Mouse (Mus musculus) CH12.LX (cell line): Measurements from ENCODE around the gene Spdye4c. TPM values are rescaled to one million over a fixed set of nuclear protein-coding genes. Genes with fewer than 3 reads are reported as not detected.

ENCODE experiments used
- DNase-seq: peaks from one replicate; pipeline ENCODE4 v3.0.0-alpha.2; 2013; ENCODE audit errors: extremely low read depth
- H3K27ac ChIP-seq: 2 replicates; pipeline ENCODE4 v1.5.1; 2012; ENCODE audit warnings: low read depth, mild to moderate bottlenecking, control low read depth, moderate library complexity; ENCODE audit not compliant: insufficient read depth
- H3K27me3 ChIP-seq: replicated peaks from 2 replicates; pipeline ENCODE3; 2012; ENCODE audit warnings: inconsistent platforms
- H3K36me3 ChIP-seq, 2 experiments: replicated peaks in 1 of 2; 2 replicates each; pipeline versions ENCODE3 to v1.6.1; 2012; ENCODE audit warnings: inconsistent platforms in 1 of 2, low read length in 1 of 2, mild to moderate bottlenecking in 1 of 2, mixed read lengths in 1 of 2, moderate library complexity in 1 of 2; ENCODE audit not compliant: control insufficient read depth in 1 of 2, insufficient read depth in 1 of 2
- H3K4me1 ChIP-seq, 2 experiments: 2 replicates each; pipeline ENCODE4 v1.6.1; 2012; ENCODE audit warnings: inconsistent platforms in 1 of 2, moderate library complexity in 1 of 2; ENCODE audit not compliant: insufficient read depth in 2 of 2, control insufficient read depth in 1 of 2
- H3K4me2 ChIP-seq: 2 replicates; pipeline ENCODE4 v1.6.1; 2012; ENCODE audit warnings: low read depth, mild to moderate bottlenecking, control low read depth; ENCODE audit not compliant: poor library complexity, insufficient read depth, severe bottlenecking
- H3K4me3 ChIP-seq, 3 experiments: fragments of 150-350 bp in 1 of 3; sonication (generic) in 1 of 3; replicated peaks in 1 of 3; 2 replicates each; pipeline versions ENCODE3 to v1.5.1; 2011 to 2012; ENCODE audit warnings: low read depth in 2 of 3, low read length in 2 of 3, mild to moderate bottlenecking in 2 of 3, moderate library complexity in 2 of 3, control low read depth in 1 of 3, improper control_type of control experiment in 1 of 3, inconsistent platforms in 1 of 3, mixed read lengths in 1 of 3; ENCODE audit not compliant: poor library complexity in 1 of 3
- H3K79me2 ChIP-seq: replicated peaks from 2 replicates; pipeline ENCODE4 v1.6.1; 2012; ENCODE audit warnings: mild to moderate bottlenecking, moderate library complexity; ENCODE audit not compliant: control insufficient read depth, poor library complexity, insufficient read depth, severe bottlenecking; ENCODE audit errors: extremely low read depth
- H3K9ac ChIP-seq: 2 replicates; pipeline ENCODE4 v1.6.1; 2012; ENCODE audit warnings: low read depth, mild to moderate bottlenecking, control low read depth, moderate library complexity; ENCODE audit not compliant: insufficient read depth
- H3K9me3 ChIP-seq: replicated peaks from 2 replicates; pipeline ENCODE3; 2012; ENCODE audit warnings: low read length, inconsistent platforms, mixed read lengths
- BHLHE40 ChIP-seq: IDR thresholded peaks from 2 replicates; pipeline ENCODE4 v1.6.1; 2011; ENCODE audit warnings: mild to moderate bottlenecking, low read depth, low read length, improper control_type of control experiment
- CHD2 ChIP-seq: IDR thresholded peaks from 2 replicates; pipeline ENCODE4 v1.6.1; 2011; ENCODE audit warnings: low read length, improper control_type of control experiment
- CTCF ChIP-seq, 2 experiments: IDR thresholded peaks in 1 of 2; conservative IDR thresholded peaks in 1 of 2; 2 replicates each; pipeline ENCODE4 v1.5.1; 2011 to 2012; ENCODE audit warnings: low read depth in 2 of 2, low read length in 2 of 2, improper control_type of control experiment in 1 of 2, inconsistent platforms in 1 of 2, mild to moderate bottlenecking in 1 of 2, moderate library complexity in 1 of 2
- ELF1 ChIP-seq: IDR thresholded peaks from 2 replicates; pipeline ENCODE4 v1.6.1; 2014; ENCODE audit warnings: low read depth, mild to moderate bottlenecking, inconsistent platforms, low read length, improper control_type of control experiment
- EP300 ChIP-seq: IDR thresholded peaks from 2 replicates; pipeline ENCODE4 v1.6.1; 2011; ENCODE audit warnings: low read length, improper control_type of control experiment
- IRF4 ChIP-seq: IDR thresholded peaks from 2 replicates; pipeline ENCODE4 v1.6.1; 2014; ENCODE audit warnings: low read depth, mild to moderate bottlenecking, inconsistent platforms, low read length, improper control_type of control experiment
- KAT2A ChIP-seq: IDR thresholded peaks from 2 replicates; pipeline ENCODE4 v1.6.1; 2012; ENCODE audit warnings: low read length, improper control_type of control experiment, inconsistent platforms; ENCODE audit not compliant: insufficient replicate concordance
- MAX ChIP-seq: IDR thresholded peaks from 2 replicates; pipeline ENCODE4 v1.6.1; 2011; ENCODE audit warnings: low read length, improper control_type of control experiment
- MAZ ChIP-seq: IDR thresholded peaks from 2 replicates; pipeline ENCODE4 v1.6.1; 2012; ENCODE audit warnings: low read depth, mild to moderate bottlenecking, inconsistent platforms, low read length, improper control_type of control experiment, moderate library complexity
- MEF2A ChIP-seq: IDR thresholded peaks from 2 replicates; pipeline ENCODE4 v1.6.1; 2014; ENCODE audit warnings: low read depth, mild to moderate bottlenecking, inconsistent platforms, low read length, improper control_type of control experiment, borderline replicate concordance
- MXI1 ChIP-seq: IDR thresholded peaks from 2 replicates; pipeline ENCODE4 v1.6.1; 2011; ENCODE audit warnings: mild to moderate bottlenecking, low read depth, low read length, improper control_type of control experiment
- SMC3 ChIP-seq: IDR thresholded peaks from 2 replicates; pipeline ENCODE4 v1.6.1; 2011; ENCODE audit warnings: low read depth, low read length, improper control_type of control experiment
- UBTF ChIP-seq: IDR thresholded peaks from 2 replicates; pipeline ENCODE4 v1.6.1; 2012; ENCODE audit warnings: low read depth, mild to moderate bottlenecking, inconsistent platforms, low read length, improper control_type of control experiment, moderate library complexity
- USF1 ChIP-seq: IDR thresholded peaks from 2 replicates; pipeline ENCODE4 v1.6.1; 2014; ENCODE audit warnings: low read depth, mild to moderate bottlenecking, inconsistent platforms, low read length, improper control_type of control experiment
- USF2 ChIP-seq: conservative IDR thresholded peaks from 2 replicates; pipeline ENCODE4 v1.6.1; 2011; ENCODE audit warnings: low read depth, low read length, improper control_type of control experiment
- ZC3H11A ChIP-seq: IDR thresholded peaks from 2 replicates; pipeline ENCODE4 v1.6.1; 2012; ENCODE audit warnings: low read depth, mild to moderate bottlenecking, inconsistent platforms, low read length, improper control_type of control experiment
- ZNF384 ChIP-seq: IDR thresholded peaks from 2 replicates; pipeline ENCODE4 v1.6.1; 2012; ENCODE audit warnings: low read depth, low read length, improper control_type of control experiment, inconsistent platforms
- dilution Hi-C: fragments of 300-500 bp; cut with MboI; formaldehyde crosslinking; loops from 2 replicates; pipeline ENCODE4 v1.14.3; 2020; ENCODE audit warnings: low sequenced_read_pairs; ENCODE audit not compliant: extremely low pct_unique_long_range_greater_than_20kb, extremely low pct_ligation_motif_present
- in situ Hi-C: fragments of 300-500 bp; cut with MboI; formaldehyde crosslinking; loops from 3 replicates; pipeline ENCODE4 v1.14.3; 2019; ENCODE audit warnings: low sequenced_read_pairs, low pct_ligation_motif_present, low pct_unique_long_range_greater_than_20kb, mixed read lengths
- polyA plus RNA-seq: library from polyadenylated mRNA; unstranded; fragments of >175 nt; gene quantifications from 2 replicates; pipeline ENCODE4 v1.2.1, GENCODE M21; 2012; ENCODE audit warnings: low read depth; ENCODE audit not compliant: insufficient read length
- total RNA-seq, 2 experiments: library from RNA; depleted of rRNA; stranded (reverse); fragments of 300-350 nt in 1 of 2; fragments of >200 nt in 1 of 2; gene quantifications; 2 replicates each; pipeline ENCODE4 v1.2.3; 2012 to 2014

Gene Spdye4c
- total and polyA plus RNA-seq, 3 experiments: not detected

DNA sequence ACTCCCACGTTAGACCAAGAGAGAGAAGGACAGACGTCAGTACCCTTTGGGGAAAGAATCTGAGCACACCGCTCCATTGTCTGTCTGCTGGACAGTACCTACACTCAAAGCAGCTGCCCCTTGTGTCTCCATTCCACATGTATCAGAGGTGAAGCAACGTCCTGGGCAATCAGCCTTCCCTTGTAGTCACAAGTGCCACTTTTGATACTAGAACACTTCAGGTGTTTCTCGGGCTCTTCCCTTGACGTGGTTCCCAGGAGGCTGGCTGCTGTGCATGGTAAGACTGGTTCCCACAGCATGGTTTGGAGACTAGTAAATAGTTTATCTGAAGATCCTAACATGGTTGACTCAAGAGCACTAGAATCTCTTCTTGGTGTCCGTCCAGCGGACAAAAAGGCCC lies 20.2 kb downstream of the Spdye4c start:
- dilution Hi-C loops: no loop called here

DNA sequence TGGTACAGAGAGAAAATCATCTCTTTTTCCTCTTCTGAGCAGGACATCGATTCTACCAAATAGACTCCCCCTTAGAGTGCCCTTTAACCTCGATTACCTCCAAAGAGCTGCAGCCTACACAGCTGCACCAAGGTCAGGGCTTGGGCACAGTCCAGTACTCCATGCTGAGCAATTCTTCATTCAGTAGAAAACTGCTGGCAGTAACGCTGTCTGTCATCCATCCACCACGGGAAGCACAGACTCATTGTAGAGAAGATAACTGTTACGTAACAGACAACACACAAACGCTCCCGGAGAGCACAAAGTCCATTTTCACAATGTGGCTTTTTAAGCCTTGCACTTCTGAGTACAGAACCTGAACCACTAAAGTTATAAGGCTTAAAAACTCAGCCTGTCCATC lies 21.3 kb downstream of the Spdye4c start:
- Histone ChIP-seq H3K27me3 (no peaks in the 10 kb centered on the region), H3K9me3 (no peaks in the 10 kb centered on the region), H3K79me2 (no peaks in the 10 kb centered on the region), H3K36me3 (peaks cover 59 to 76% of the 10 kb centered on the region in 2 experiments), H3K27ac (no peak overlapping the region), H3K9ac (no peak overlapping the region), H3K4me3 (no peak overlapping the region), H3K4me2 (no peak overlapping the region)
- dilution Hi-C loops (no loop called here), in situ Hi-C loops (no loop called here)
- TF ChIP-seq EP300: no peak
- no peak for TF ChIP-seq USF1
- no peak for TF ChIP-seq SMC3
- no peak for TF ChIP-seq MXI1
- TF ChIP-seq, all 38 proteins: peak for 0
- no peaks in the 10 kb centered on the region for H3K4me1 ChIP-seq
- DNase-seq: no peak

More for the DNA sequence above, 20.2 kb downstream of the Spdye4c start:
- H3K4me1 ChIP-seq: no peaks in the 10 kb centered on the region
- TF ChIP-seq CTCF (conservative IDR thresholded peaks at IDR 0.05 in 1 of 2, IDR thresholded peaks at IDR 0.05 in 1 of 2; ENCODE audit: low read depth in 2 of 2, low read length in 2 of 2): no peak
- no peak for TF ChIP-seq ZNF384
- TF ChIP-seq MEF2A: no peak
- TF ChIP-seq UBTF: no peak
- TF ChIP-seq USF2: no peak
- TF ChIP-seq CHD2: no peak
- TF ChIP-seq MAZ: no peak
- TF ChIP-seq ELF1: no peak
- TF ChIP-seq KAT2A: no peak
- TF ChIP-seq ZC3H11A: no peak
- no peak for TF ChIP-seq IRF4
- H3K27me3 ChIP-seq: no peaks in the 10 kb centered on the region
- H3K4me3 ChIP-seq: no peak overlapping the region
- in situ Hi-C loops: no loop called here
- H3K9me3 ChIP-seq: peaks cover 2% of the 10 kb centered on the region
- no peak overlapping the region for H3K4me2 ChIP-seq
- peaks cover 51 to 67% of the 10 kb centered on the region in 2 experiments for H3K36me3 ChIP-seq
- H3K27ac ChIP-seq: no peak overlapping the region
- no peaks in the 10 kb centered on the region for H3K79me2 ChIP-seq
- DNase-seq: no peak
- no peak overlapping the region for H3K9ac ChIP-seq

DNA sequence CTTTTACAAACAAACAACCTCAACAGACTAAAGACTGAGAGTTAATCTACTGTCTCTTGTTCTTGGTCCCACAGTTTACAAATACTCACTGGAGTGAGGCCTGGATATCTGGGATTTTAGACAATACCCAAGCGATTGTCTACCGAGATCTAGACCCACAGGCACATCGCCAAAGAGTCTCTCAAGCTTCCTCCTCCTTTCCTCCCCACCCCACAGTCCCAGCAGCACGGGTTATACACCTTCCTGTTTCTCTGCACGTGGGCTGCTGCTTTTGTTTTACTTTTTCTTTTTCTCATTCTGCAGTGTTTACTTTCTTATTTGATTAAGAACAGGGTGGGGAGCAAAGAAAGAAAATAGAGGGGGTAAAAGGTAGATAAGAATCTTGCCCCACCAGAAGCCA lies 22.4 kb downstream of the Spdye4c start:
- H3K27me3 ChIP-seq: no peaks in the 10 kb centered on the region
- no peak for DNase-seq
- in situ Hi-C loops (no loop called here), dilution Hi-C loops (no loop called here)
- H3K79me2 ChIP-seq: no peaks in the 10 kb centered on the region
- H3K9me3 ChIP-seq: no peaks in the 10 kb centered on the region
- H3K27ac ChIP-seq: no peak overlapping the region
- no peak for TF ChIP-seq BHLHE40
- no peak for TF ChIP-seq MAX
- no peak for TF ChIP-seq MAZ
- no peak overlapping the region for H3K4me3 ChIP-seq
- no peaks in the 10 kb centered on the region for H3K4me1 ChIP-seq
- H3K9ac ChIP-seq: no peak overlapping the region
- H3K36me3 ChIP-seq: peaks cover 69 to 87% of the 10 kb centered on the region in 2 experiments
- no peak overlapping the region for H3K4me2 ChIP-seq
